Mouse (Mus musculus): ENCODE measurements around the gene Btbd35f11.
A peak's percentile ranks its signal among the peaks of the same experiment; 100 is the strongest.
"Not testable (repeated sequence)": the region's sequence is repeated elsewhere in the genome, so short reads cannot be mapped to it uniquely, and the experiment has no call there.

Btbd35f11 gene

GRCm38 (mm10) chrX:3443590-3443989 lies at the start of gene Btbd35f11:
Gene Btbd35f11, minus strand, starts transcription at chrX:3443690.
- DNase-seq (ENCODE audit: low spot score in 2 of 2) = not testable (repeated sequence)

- DNase-seq (ENCODE audit: low spot score in 2 of 2) = peak in 1 of 2 experiments; percentile 1
These were observed 33.5 kb downstream of the Btbd35f11 start for GRCm38 (mm10) chrX:3409946-3410345.

Measured in urinary bladder, postnatal 36 days (tissue).